Mouse (Mus musculus): ENCODE data around the gene Pkn1. TPM values are rescaled to one million over a fixed set of nuclear protein-coding genes. Genes with fewer than 3 reads are reported as not detected.
A peak's percentile ranks its signal among the peaks of the same experiment; 100 is the strongest.

Gene Pkn1
- total RNA-seq, 2 experiments from 2014 or later, result 58.6 to 58.8 TPM

GRCm38 (mm10) chr8:83725521-83726102 lies 26.6 kb upstream of the Pkn1 start:
- DNase-seq (ENCODE audit: low spot score), result no peak
- intact Hi-C loops (cut with DNase I), result loop anchor here (2.0 kb wide), 1 partner anchor 169 kb away; no protein-coding TSS in a partner anchor

- DNase-seq (ENCODE audit: low spot score), result peak; percentile 63
- intact Hi-C loops (cut with DNase I), result loop anchor here (2.0 to 5.0 kb wide), 3 partner anchors 57 to 170 kb away; no protein-coding TSS in a partner anchor
Measured at GRCm38 (mm10) chr8:83724697-83725482, 25.9 kb upstream of the Pkn1 start.

GRCm38 (mm10) chr8:83723447-83724083 lies 24.6 kb upstream of the Pkn1 start:
- intact Hi-C loops (cut with DNase I), result loop anchor here (2.0 to 5.0 kb wide), 3 partner anchors 59 to 171 kb away; no protein-coding TSS in a partner anchor
- DNase-seq (ENCODE audit: low spot score), result no peak

GRCm38 (mm10) chr8:83722631-83723030 lies 23.7 kb upstream of the Pkn1 start:
- intact Hi-C loops (cut with DNase I), result loop anchor here (5.0 kb wide), 2 partner anchors 60 kb away; no protein-coding TSS in a partner anchor
- no peak for DNase-seq (ENCODE audit: low spot score)

- intact Hi-C loops (cut with DNase I), result loop anchor here (5.0 kb wide), 2 partner anchors 59 to 61 kb away; no protein-coding TSS in a partner anchor
- peak; percentile 79 for DNase-seq (ENCODE audit: low spot score)
Measured at GRCm38 (mm10) chr8:83721405-83722025, 22.5 kb upstream of the Pkn1 start.

GRCm38 (mm10) chr8:83719693-83720092 lies 20.7 kb upstream of the Pkn1 start:
- intact Hi-C loops (cut with DNase I), result loop anchor here (5.0 kb wide), 2 partner anchors 57 to 63 kb away; no protein-coding TSS in a partner anchor

GRCm38 (mm10) chr8:83719048-83719447 lies 20.1 kb upstream of the Pkn1 start:
- intact Hi-C loops (cut with DNase I), result no loop called here
- no peak for DNase-seq (ENCODE audit: low spot score)

More at GRCm38 (mm10) chr8:83719693-83720092, 20.7 kb upstream of the Pkn1 start:
- no peak for DNase-seq (ENCODE audit: low spot score)

- intact Hi-C loops (cut with DNase I), result no loop called here
- DNase-seq (ENCODE audit: low spot score), result no peak
Measured at GRCm38 (mm10) chr8:83716563-83716962, 17.6 kb upstream of the Pkn1 start.

GRCm38 (mm10) chr8:83715771-83716170 lies 16.8 kb upstream of the Pkn1 start:
- DNase-seq (ENCODE audit: low spot score), result no peak
- intact Hi-C loops (cut with DNase I), result loop anchor here (2.0 kb wide), 1 partner anchor 17 kb away; the partner anchor contains the start of gene Pkn1

GRCm38 (mm10) chr8:83715031-83715690 lies 16.2 kb upstream of the Pkn1 start, which contains the start of gene Ddx39:
Ddx39 (plus strand) TSS chr8:83715177.
- intact Hi-C loops (cut with DNase I), result loop anchor here (2.0 kb wide), 1 partner anchor 16 kb away; the partner anchor contains the start of gene Pkn1
- DNase-seq (ENCODE audit: low spot score), result peak; percentile 96

- no peak for DNase-seq (ENCODE audit: low spot score)
- intact Hi-C loops (cut with DNase I), result loop anchor here (2.0 kb wide), 1 partner anchor 16 kb away; the partner anchor contains the start of gene Pkn1
Measured at GRCm38 (mm10) chr8:83714676-83715030, 15.7 kb upstream of the Pkn1 start.

GRCm38 (mm10) chr8:83707554-83707953 lies 8.6 kb upstream of the Pkn1 start:
- no peak for DNase-seq (ENCODE audit: low spot score)
- intact Hi-C loops (cut with DNase I), result no loop called here

- intact Hi-C loops (cut with DNase I), result no loop called here
- DNase-seq (ENCODE audit: low spot score), result no peak
Measured at GRCm38 (mm10) chr8:83706411-83706810, 7.4 kb upstream of the Pkn1 start.

GRCm38 (mm10) chr8:83703426-83703825 lies 4.4 kb upstream of the Pkn1 start:
- intact Hi-C loops (cut with DNase I), result no loop called here
- no peak for DNase-seq (ENCODE audit: low spot score)

GRCm38 (mm10) chr8:83700423-83701085 lies 1.6 kb upstream of the Pkn1 start:
- intact Hi-C loops (cut with DNase I), result no loop called here
- no peak for DNase-seq (ENCODE audit: low spot score)

- DNase-seq (ENCODE audit: low spot score), result no peak
- intact Hi-C loops (cut with DNase I), result loop anchor here (2.0 to 5.0 kb wide), 2 partner anchors 15 to 38 kb away; partner anchors contain the start of gene Ddx39
Measured at GRCm38 (mm10) chr8:83699566-83699965, 587 bp upstream of the Pkn1 start.

- intact Hi-C loops (cut with DNase I), result loop anchor here (2.0 to 5.0 kb wide), 2 partner anchors 17 to 39 kb away; partner anchors contain the start of gene Ddx39
- no peak for DNase-seq (ENCODE audit: low spot score)
Measured at GRCm38 (mm10) chr8:83698291-83698660, 703 bp downstream of the Pkn1 start.

- intact Hi-C loops (cut with DNase I), result loop anchor here (2.0 to 5.0 kb wide), 3 partner anchors 17 to 40 kb away; partner anchors contain the start of gene Ddx39
- peak; percentile 57 for DNase-seq (ENCODE audit: low spot score)
Measured at GRCm38 (mm10) chr8:83697374-83698220, 1.4 kb downstream of the Pkn1 start.
